8 mouse cellular contexts compared by ENCODE assay signal in the genomic region with DNA sequence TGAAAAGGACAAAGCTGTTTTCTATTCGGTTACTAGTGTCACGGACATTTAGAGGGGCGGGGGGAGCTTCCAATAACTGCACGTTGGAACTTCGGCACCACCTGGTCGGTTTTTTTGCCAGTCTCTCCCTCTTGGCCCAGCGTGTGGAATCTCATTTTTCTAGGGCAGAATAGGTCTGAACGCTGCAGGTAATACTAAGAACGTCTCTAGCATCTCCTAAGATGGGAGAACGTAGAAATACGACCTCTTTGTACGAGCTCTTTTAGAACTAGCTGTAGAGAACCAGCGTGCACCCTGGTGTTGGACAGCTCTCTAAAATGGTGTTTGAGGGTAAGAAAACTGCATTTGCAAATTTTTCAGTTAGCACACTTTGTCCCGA. TPM values are rescaled to one million over a fixed set of nuclear protein-coding genes. Genes with fewer than 3 reads are reported as not detected.
DNase-seq lines count a peak whose midpoint lies in the region; ATAC-seq and TF ChIP-seq lines count a peak whose summit lies in the region.

No protein-coding gene starts in this region.

- in situ Hi-C loops in ES-E14 (cut with MboI; ENCODE audit: low sequenced_read_pairs in 2 of 2, unreplicated experiment in 2 of 2): loop anchor here in 1 of 2 experiments (10.0 kb wide), 1 partner anchor 95 kb away; no protein-coding TSS in a partner anchor

- no peak for ATAC-seq in heart, embryonic 14.5 days (ENCODE audit: insufficient number of reproducible peaks, insufficient read depth, low FRiP score, low read depth)
- peak; percentile 1; the same call in 1 of the 2 replicates for ATAC-seq in forebrain, embryonic 16.5 days
- ATAC-seq in liver, embryonic 15.5 days (ENCODE audit: insufficient read depth): no peak
- ATAC-seq in activated CD4-positive, CD25-positive, alpha-beta regulatory T cell, adult 4 months: no peak

- DNase-seq in heart, adult 11 months: no peak
- DNase-seq in ES-E14 (ENCODE audit: low read depth, low spot score): no peak
- DNase-seq in frontal cortex, postnatal 10 days (ENCODE audit: low spot score in 2 of 2): no peak
- DNase-seq in testis, postnatal 10 days (ENCODE audit: low spot score): no peak

- H3K9me3 ChIP-seq in heart, embryonic 14.5 days (ENCODE audit: control insufficient read depth, low read length): no peaks in the 10 kb centered on the region
- no peaks in the 10 kb centered on the region for H3K9me3 ChIP-seq in ES-E14 (ENCODE audit: control insufficient read depth, insufficient read depth, low read depth, low read length)
- no peaks in the 10 kb centered on the region for H3K9me3 ChIP-seq in forebrain, embryonic 16.5 days (ENCODE audit: control insufficient read depth, low read length)
- no peaks in the 10 kb centered on the region for H3K9me3 ChIP-seq in liver, embryonic 15.5 days (replicated peaks)

- H3K9ac ChIP-seq in heart, embryonic 14.5 days (ENCODE audit: low read length): peak overlapping the region; percentile 96
- H3K9ac ChIP-seq in ES-E14 (ENCODE audit: insufficient read depth, low read depth, low read length, poor library complexity, severe bottlenecking): peak overlapping the region; percentile 96
- H3K9ac ChIP-seq in forebrain, embryonic 16.5 days (replicated peaks; ENCODE audit: low read depth, low read length): peak overlapping the region; percentile 75
- peak overlapping the region; percentile 85 for H3K9ac ChIP-seq in liver, embryonic 15.5 days

- WGBS in heart, embryonic 14.5 days: 0% methylated on average over 14 of the region's 14 CpGs
- under 1% methylated on average over 14 of the region's 14 CpGs for WGBS in forebrain, embryonic 16.5 days
- under 1% methylated on average over 14 of the region's 14 CpGs for WGBS in liver, embryonic 15.5 days (ENCODE audit: insufficient replicate concordance)

- peak overlapping the region; percentile 86 for H3K4me2 ChIP-seq in heart, embryonic 14.5 days (ENCODE audit: low read length)
- peak overlapping the region; percentile 75 for H3K4me2 ChIP-seq in forebrain, embryonic 16.5 days (ENCODE audit: low read length)
- peak overlapping the region; percentile 79 for H3K4me2 ChIP-seq in liver, embryonic 15.5 days

- peaks cover 16% of the 10 kb centered on the region for H3K36me3 ChIP-seq in heart, embryonic 14.5 days (ENCODE audit: control insufficient read depth, insufficient read depth, low read length)
- peaks cover 1% of the 10 kb centered on the region; the same call in 1 of the 2 replicates for H3K36me3 ChIP-seq in ES-E14 (ENCODE audit: control insufficient read depth, insufficient read depth, low read length, poor library complexity, severe bottlenecking)
- H3K36me3 ChIP-seq in forebrain, embryonic 16.5 days (ENCODE audit: control insufficient read depth, insufficient read depth): 0 out of 2 replicates have a peak, but pooled peaks cover under 1% of the 10 kb centered on the region
- H3K36me3 ChIP-seq in liver, embryonic 15.5 days (replicated peaks): peaks cover 24% of the 10 kb centered on the region

- peak overlapping the region; percentile 71 to 97 for H3K27ac ChIP-seq in heart, embryonic 14.5 days (replicated peaks in 1 of 2; ENCODE audit: control insufficient read depth in 1 of 2, insufficient read depth in 1 of 2, low read depth in 2 of 2, low read length in 2 of 2)
- H3K27ac ChIP-seq in ES-E14 (ENCODE audit: insufficient read depth, low read depth, low read length, poor library complexity, severe bottlenecking): peak overlapping the region; percentile 86
- peak overlapping the region; percentile 90 for H3K27ac ChIP-seq in forebrain, embryonic 16.5 days (ENCODE audit: low read length)
- peak overlapping the region; percentile 94 for H3K27ac ChIP-seq in liver, embryonic 15.5 days (replicated peaks)

- H3K27me3 ChIP-seq in heart, embryonic 14.5 days (ENCODE audit: control insufficient read depth, insufficient read depth, low read length): no peaks in the 10 kb centered on the region
- no peaks in the 10 kb centered on the region for H3K27me3 ChIP-seq in forebrain, embryonic 16.5 days (replicated peaks; ENCODE audit: control insufficient read depth, insufficient read depth, low read length)
- no peaks in the 10 kb centered on the region for H3K27me3 ChIP-seq in liver, embryonic 15.5 days

- H3K4me1 ChIP-seq in heart, embryonic 14.5 days (ENCODE audit: control insufficient read depth in 2 of 2, insufficient read depth in 2 of 2, low read length in 2 of 2): peaks cover 2 to 21% of the 10 kb centered on the region in 2 experiments
- peaks cover 6 to 11% of the 10 kb centered on the region in 2 experiments; a peak in 2 of 4 replicates for H3K4me1 ChIP-seq in ES-E14 (ENCODE audit: control insufficient read depth in 2 of 2, insufficient read depth in 2 of 2, low read length in 2 of 2, poor library complexity in 1 of 2)
- H3K4me1 ChIP-seq in forebrain, embryonic 16.5 days (replicated peaks; ENCODE audit: control insufficient read depth, insufficient read depth, low read length): peaks cover 13% of the 10 kb centered on the region
- H3K4me1 ChIP-seq in liver, embryonic 15.5 days (replicated peaks): peaks cover 35% of the 10 kb centered on the region

- H3K4me3 ChIP-seq in heart, embryonic 14.5 days (ENCODE audit: control insufficient read depth in 1 of 2, insufficient read depth in 1 of 2, low read depth in 1 of 2, low read length in 2 of 2): peak overlapping the region; percentile 66 to 91
- peak overlapping the region; percentile 87 to 96 for H3K4me3 ChIP-seq in ES-E14 (ENCODE audit: insufficient read depth in 1 of 2, low read depth in 1 of 2, low read length in 2 of 2, poor library complexity in 1 of 2, severe bottlenecking in 1 of 2)
- H3K4me3 ChIP-seq in forebrain, embryonic 16.5 days (replicated peaks; ENCODE audit: low read length): peak overlapping the region; percentile 62
- peak overlapping the region; percentile 74 for H3K4me3 ChIP-seq in liver, embryonic 15.5 days (replicated peaks)

TF ChIP-seq in ES-E14, 5 proteins besides CTCF, POLR2A, EP300 and RAD21:
- TF ChIP-seq MAFK (IDR thresholded peaks at IDR 0.05; ENCODE audit: insufficient read depth, low read depth, low read length) (no peak), ZC3H11A (IDR thresholded peaks at IDR 0.05; ENCODE audit: borderline replicate concordance, low read depth, low read length) (no peak), ZNF384 (IDR thresholded peaks at IDR 0.05; ENCODE audit: low read depth, low read length) (no peak), CHD2 (IDR thresholded peaks at IDR 0.05; ENCODE audit: low read depth, low read length) (no peak), HCFC1 (IDR thresholded peaks at IDR 0.05; ENCODE audit: borderline replicate concordance, insufficient read depth, low read length) (no peak)
TF ChIP-seq in ES-E14: peak in this region for 0.

RNA-seq across cellular contexts. Expression of gene Tfrc, which starts 0.7 kb away (rescaled TPM):
- polyA plus RNA-seq in heart, embryonic 14.5 days (2014; fragmentation: Nextera tagmentation; extraction: Ambion mirVana): 48.6 and 57.2 TPM in 2 replicates
- 334 and 403 TPM in 2 replicates for total RNA-seq in ES-E14 (2012; rRNA removed)
- polyA plus RNA-seq in forebrain, embryonic 16.5 days (2015; fragmentation: Nextera tagmentation; extraction: Ambion mirVana): 33.7 and 37.5 TPM in 2 replicates
- 285 and 299 TPM in 2 replicates for polyA plus RNA-seq in liver, embryonic 15.5 days (2015; fragmentation: Nextera tagmentation; extraction: Ambion mirVana)
- polyA plus RNA-seq in activated CD4-positive, CD25-positive, alpha-beta regulatory T cell, adult 4 months (2017; shearing (Covaris generic)): 10 to 100 TPM; 19.2 to 22.1 TPM

RNA-seq across cellular contexts. Expression of gene Tnk2, which starts 34.3 kb away (rescaled TPM):
- polyA plus RNA-seq in heart, embryonic 14.5 days (2014; fragmentation: Nextera tagmentation; extraction: Ambion mirVana): 6.7 and 7.3 TPM in 2 replicates
- total RNA-seq in ES-E14 (2012; rRNA removed): 47.1 and 63.7 TPM in 2 replicates
- 15.0 and 21.9 TPM in 2 replicates for polyA plus RNA-seq in forebrain, embryonic 16.5 days (2015; fragmentation: Nextera tagmentation; extraction: Ambion mirVana)
- polyA plus RNA-seq in liver, embryonic 15.5 days (2015; fragmentation: Nextera tagmentation; extraction: Ambion mirVana): 4.5 and 4.7 TPM in 2 replicates
- polyA plus RNA-seq in activated CD4-positive, CD25-positive, alpha-beta regulatory T cell, adult 4 months (2017; shearing (Covaris generic)): 10 to 100 TPM in 1 of 2 experiments, 1 to 10 TPM in 1; 5.6 to 10.3 TPM
